Mouse (Mus musculus) heart, embryonic 11.5 days (tissue): ENCODE results near the gene Mboat1. TPM values are rescaled to one million over a fixed set of nuclear protein-coding genes. Genes with fewer than 3 reads are reported as not detected.

Source experiments
- ATAC-seq: fragments of 200-750 bp; cut with Nextera tagmentation; replicated peaks from 2 replicates; pipeline ENCODE4 v1.8.0; 2017; ENCODE audit warnings: moderate library complexity; ENCODE audit not compliant: insufficient number of reproducible peaks, low FRiP score, low TSS enrichment
- H3K27ac ChIP-seq: fragments of 300-500 bp; sonication (generic); 2 replicates; pipeline ENCODE4 v1.5.1; 2014; ENCODE audit warnings: mild to moderate bottlenecking, low read depth, low read length
- H3K27me3 ChIP-seq: fragments of 300-500 bp; sonication (generic); 2 replicates; pipeline ENCODE4 v1.6.1; 2014; ENCODE audit warnings: mild to moderate bottlenecking, low read length, mixed read lengths; ENCODE audit not compliant: control insufficient read depth, insufficient read depth
- H3K36me3 ChIP-seq: fragments of 300-500 bp; sonication (generic); 2 replicates; pipeline ENCODE4 v1.6.1; 2014; ENCODE audit warnings: mild to moderate bottlenecking, low read length, moderate library complexity, mixed read lengths; ENCODE audit not compliant: control insufficient read depth, insufficient read depth
- H3K4me1 ChIP-seq: fragments of 300-500 bp; sonication (generic); 2 replicates; pipeline ENCODE4 v1.6.1; 2014; ENCODE audit warnings: low read length; ENCODE audit not compliant: control insufficient read depth, insufficient read depth
- H3K4me2 ChIP-seq: fragments of 300-500 bp; sonication (generic); 2 replicates; pipeline ENCODE4 v1.6.1; 2014; ENCODE audit warnings: mild to moderate bottlenecking, moderate library complexity
- H3K4me3 ChIP-seq: fragments of 300-500 bp; sonication (generic); 2 replicates; pipeline ENCODE4 v1.5.1; 2014; ENCODE audit warnings: low read depth, low read length
- H3K9ac ChIP-seq: fragments of 300-500 bp; sonication (generic); 2 replicates; pipeline ENCODE4 v1.6.1; 2014; ENCODE audit warnings: mild to moderate bottlenecking, low read depth, low read length, moderate library complexity
- H3K9me3 ChIP-seq: fragments of 300-500 bp; sonication (generic); replicated peaks from 2 replicates; pipeline ENCODE4 v1.6.1; 2016; ENCODE audit warnings: low read length; ENCODE audit not compliant: control insufficient read depth
- WGBS: fragments of 180-500 bp; shearing (Covaris S2); extraction: QIAGEN DNeasy Blood & Tissue Kit; methylation state at CpG from one replicate; pipeline ENCODE4 v1.1.7; 2014; ENCODE audit not compliant: insufficient replicate concordance; 5-methylcytosine and 5-hydroxymethylcytosine counted together
- polyA plus RNA-seq: library from polyadenylated mRNA; unstranded; fragments of >200 nt; fragmentation: Nextera tagmentation; extraction: Ambion mirVana; gene quantifications from 2 replicates; pipeline ENCODE4 v1.2.1, GENCODE M21; 2014

The Mboat1 gene
- polyA plus RNA-seq, 1 experiment from 2014 or later: 2.5 TPM

GRCm38 (mm10) chr13:30140149-30140548 lies 3.9 kb downstream of the Mboat1 start:
- WGBS: 85% methylated on average over 5 of the region's 5 CpGs
- peaks cover 11% of the 10 kb centered on the region for H3K27me3 ChIP-seq
- no peaks in the 10 kb centered on the region for H3K36me3 ChIP-seq
- no peak for ATAC-seq
- no peak overlapping the region for H3K4me3 ChIP-seq
- no peak overlapping the region for H3K4me2 ChIP-seq
- no peak overlapping the region for H3K9ac ChIP-seq
- no peaks in the 10 kb centered on the region for H3K9me3 ChIP-seq
- H3K4me1 ChIP-seq: no peaks in the 10 kb centered on the region
- H3K27ac ChIP-seq: no peak overlapping the region

- H3K36me3 ChIP-seq: no peaks in the 10 kb centered on the region
- H3K4me1 ChIP-seq: no peaks in the 10 kb centered on the region
- no peak overlapping the region for H3K27ac ChIP-seq
- peaks cover 11% of the 10 kb centered on the region for H3K27me3 ChIP-seq
- ATAC-seq: no peak
- 88% methylated on average over 12 of the region's 12 CpGs for WGBS
- H3K9ac ChIP-seq: no peak overlapping the region
- no peak overlapping the region for H3K4me3 ChIP-seq
- H3K4me2 ChIP-seq: no peak overlapping the region
- H3K9me3 ChIP-seq: no peaks in the 10 kb centered on the region
Measured at GRCm38 (mm10) chr13:30140646-30141045, 4.4 kb downstream of the Mboat1 start.

GRCm38 (mm10) chr13:30141996-30142395 lies 5.7 kb downstream of the Mboat1 start:
- ATAC-seq: no peak
- Histone ChIP-seq H3K9ac (no peak overlapping the region), H3K4me3 (no peak overlapping the region), H3K27me3 (peaks cover 11% of the 10 kb centered on the region), H3K9me3 (no peaks in the 10 kb centered on the region), H3K4me1 (no peaks in the 10 kb centered on the region), H3K27ac (no peak overlapping the region), H3K36me3 (no peaks in the 10 kb centered on the region), H3K4me2 (no peak overlapping the region)
- 75% methylated on average over 5 of the region's 5 CpGs for WGBS

- H3K27me3 ChIP-seq: no peaks in the 10 kb centered on the region
- 80% methylated on average over 6 of the region's 6 CpGs for WGBS
- H3K36me3 ChIP-seq: no peaks in the 10 kb centered on the region
- no peak overlapping the region for H3K9ac ChIP-seq
- no peak for ATAC-seq
- no peak overlapping the region for H3K4me2 ChIP-seq
- no peak overlapping the region for H3K27ac ChIP-seq
- H3K4me3 ChIP-seq: no peak overlapping the region
- no peaks in the 10 kb centered on the region for H3K4me1 ChIP-seq
- H3K9me3 ChIP-seq: no peaks in the 10 kb centered on the region
Measured at GRCm38 (mm10) chr13:30146468-30146867, 10.2 kb downstream of the Mboat1 start.

GRCm38 (mm10) chr13:30154264-30154663 lies 18.0 kb downstream of the Mboat1 start:
- Histone ChIP-seq H3K27ac (no peak overlapping the region), H3K4me3 (no peak overlapping the region), H3K9ac (no peak overlapping the region), H3K27me3 (no peaks in the 10 kb centered on the region), H3K9me3 (no peaks in the 10 kb centered on the region), H3K4me2 (no peak overlapping the region), H3K4me1 (no peaks in the 10 kb centered on the region), H3K36me3 (no peaks in the 10 kb centered on the region)
- 84% methylated on average over 4 of the region's 4 CpGs for WGBS
- no peak for ATAC-seq

- H3K27ac ChIP-seq: no peak overlapping the region
- no peaks in the 10 kb centered on the region for H3K27me3 ChIP-seq
- H3K9ac ChIP-seq: no peak overlapping the region
- no peaks in the 10 kb centered on the region for H3K4me1 ChIP-seq
- no peak overlapping the region for H3K4me3 ChIP-seq
- no peaks in the 10 kb centered on the region; the same call in 1 of the 2 replicates for H3K9me3 ChIP-seq
- ATAC-seq: no peak
- no peak overlapping the region for H3K4me2 ChIP-seq
- no peaks in the 10 kb centered on the region for H3K36me3 ChIP-seq
- WGBS: 78% methylated on average over 4 of the region's 4 CpGs
Measured at GRCm38 (mm10) chr13:30159626-30160025, 23.3 kb downstream of the Mboat1 start.

GRCm38 (mm10) chr13:30163521-30163920 lies 27.2 kb downstream of the Mboat1 start:
- H3K36me3 ChIP-seq: no peaks in the 10 kb centered on the region
- H3K9me3 ChIP-seq: no peaks in the 10 kb centered on the region; the same call in 1 of the 2 replicates
- no peak overlapping the region for H3K27ac ChIP-seq
- no peak overlapping the region for H3K4me3 ChIP-seq
- H3K4me1 ChIP-seq: no peaks in the 10 kb centered on the region
- no peak overlapping the region for H3K9ac ChIP-seq
- no peaks in the 10 kb centered on the region for H3K27me3 ChIP-seq
- WGBS: 95% methylated on average over 2 of the region's 2 CpGs
- no peak overlapping the region for H3K4me2 ChIP-seq
- no peak for ATAC-seq

GRCm38 (mm10) chr13:30166138-30167090 lies 30.1 kb downstream of the Mboat1 start:
- 63% methylated on average over 14 of the region's 14 CpGs for WGBS
- Histone ChIP-seq H3K36me3 (no peaks in the 10 kb centered on the region), H3K4me2 (no peak overlapping the region), H3K27me3 (no peaks in the 10 kb centered on the region), H3K4me3 (no peak overlapping the region), H3K27ac (no peak overlapping the region), H3K9me3 (no peaks in the 10 kb centered on the region; the same call in 1 of the 2 replicates), H3K9ac (no peak overlapping the region), H3K4me1 (no peaks in the 10 kb centered on the region)
- ATAC-seq: no peak

GRCm38 (mm10) chr13:30167499-30167898 lies 31.2 kb downstream of the Mboat1 start:
- 84% methylated on average over 4 of the region's 4 CpGs for WGBS
- H3K9ac ChIP-seq: no peak overlapping the region
- no peaks in the 10 kb centered on the region for H3K4me1 ChIP-seq
- H3K27me3 ChIP-seq: no peaks in the 10 kb centered on the region
- no peak overlapping the region for H3K4me2 ChIP-seq
- no peaks in the 10 kb centered on the region; the same call in 1 of the 2 replicates for H3K9me3 ChIP-seq
- no peak overlapping the region for H3K27ac ChIP-seq
- H3K4me3 ChIP-seq: no peak overlapping the region
- H3K36me3 ChIP-seq: no peaks in the 10 kb centered on the region
- ATAC-seq: no peak
